Mouse (Mus musculus) heart, embryonic 13.5 days (tissue): ENCODE data around the gene Cabp7. TPM values are rescaled to one million over a fixed set of nuclear protein-coding genes. Genes with fewer than 3 reads are reported as not detected.

Experiments used
- polyA plus RNA-seq: library from polyadenylated mRNA; unstranded; fragments of >200 nt; fragmentation: Nextera tagmentation; extraction: Ambion mirVana; gene quantifications from 2 replicates; pipeline ENCODE4 v1.2.1, GENCODE M21; 2015

Cabp7 gene
- polyA plus RNA-seq, 1 experiment from 2014 or later = not detected

Other genes starting within 250 kb of the Cabp7 start
- gene Mtmr3, start 151.9 kb downstream of the Cabp7 start, polyA plus RNA-seq = 19.7 and 21.1 TPM in 2 replicates
- gene Gm11032, start 126.7 kb downstream of the Cabp7 start, polyA plus RNA-seq = not detected in 2 replicates
- 21.6 and 22.3 TPM in 2 replicates for gene Ascc2, start 109.0 kb downstream of the Cabp7 start, polyA plus RNA-seq
- gene Uqcr10, start 42.4 kb downstream of the Cabp7 start, polyA plus RNA-seq = 1,777 and 1,970 TPM in 2 replicates
- 51.2 and 57.4 TPM in 2 replicates for gene Zmat5, start 42.1 kb downstream of the Cabp7 start, polyA plus RNA-seq
- 37.3 and 39.8 TPM in 2 replicates for gene Nf2, start 102.8 kb upstream of the Cabp7 start, polyA plus RNA-seq
- 31.4 and 35.6 TPM in 2 replicates for gene Nipsnap1, start 127.2 kb upstream of the Cabp7 start, polyA plus RNA-seq
- 23.3 and 24.4 TPM in 2 replicates for gene Thoc5, start 148.5 kb upstream of the Cabp7 start, polyA plus RNA-seq
- 0.39 and 0.50 TPM in 2 replicates for gene Nefh, start 201.3 kb upstream of the Cabp7 start, polyA plus RNA-seq
- 41.2 and 42.6 TPM in 2 replicates for gene Ap1b1, start 240.0 kb upstream of the Cabp7 start, polyA plus RNA-seq